Mouse (Mus musculus): Measurements from ENCODE around the gene B4galt4.
"Not testable (repeated sequence)": the region's sequence is repeated elsewhere in the genome, so short reads cannot be mapped to it uniquely, and the experiment has no call there.

Gene B4galt4

DNA sequence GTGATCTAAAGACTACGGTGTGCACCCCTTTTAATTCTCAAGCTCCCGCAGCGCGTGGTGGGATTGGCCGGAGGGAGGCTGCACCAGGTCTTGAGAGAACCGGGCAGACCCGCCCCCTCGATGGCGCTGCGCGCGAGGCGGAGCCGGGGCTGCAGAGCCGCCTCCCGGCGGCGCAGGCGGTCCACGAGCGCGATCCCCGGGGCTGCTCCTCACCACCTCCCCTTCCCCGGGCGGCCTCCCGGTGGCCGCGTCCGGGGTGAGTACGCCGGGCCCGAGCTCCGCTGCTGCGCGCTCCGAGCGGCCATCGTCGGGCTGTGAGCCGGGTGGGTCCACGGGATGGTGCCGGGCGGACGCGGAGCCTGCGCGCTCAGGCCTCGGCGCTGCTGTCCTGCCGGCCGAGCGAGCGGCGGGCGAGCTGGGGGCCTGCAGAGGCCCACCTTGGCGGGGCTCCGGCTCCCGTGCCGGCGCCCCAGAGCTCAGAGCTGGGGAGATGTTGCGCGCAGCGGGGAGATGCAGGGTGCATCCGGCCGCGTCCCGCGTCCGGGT lies at the start of gene B4galt4:
Gene B4galt4 (plus strand): TSS at position 152 of the 546 bp plus-strand sequence.
- DNase-seq, result peak; percentile 63

DNA sequence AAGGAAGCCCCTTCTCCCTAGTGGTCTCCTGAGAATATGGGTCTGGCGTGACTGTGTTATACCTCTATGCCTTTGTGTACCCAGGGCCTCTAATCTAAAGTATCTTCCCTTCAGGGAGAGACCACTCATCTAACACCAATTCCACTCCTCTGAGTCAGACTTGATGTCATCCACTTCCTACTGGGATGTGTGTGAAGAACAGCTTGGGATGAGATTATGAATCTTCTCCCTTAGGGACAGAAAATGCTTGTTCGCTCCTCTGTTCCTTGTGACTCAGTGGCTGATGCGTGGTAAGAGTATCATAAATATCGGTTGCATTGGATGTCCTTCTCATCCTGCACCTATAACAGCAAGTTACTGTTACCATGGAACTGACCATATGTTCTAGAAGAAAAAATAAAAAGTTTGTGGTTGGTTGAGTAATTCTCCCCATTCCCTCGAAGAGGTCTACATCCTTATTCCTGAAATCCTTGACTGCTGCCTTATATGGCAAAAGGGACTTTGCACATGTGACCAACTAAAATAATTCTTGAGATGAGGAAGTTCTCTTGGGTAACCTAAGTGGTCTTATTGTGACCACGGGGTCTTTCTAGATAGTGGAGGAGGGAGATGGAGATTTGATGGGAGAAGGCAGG lies 47.0 kb upstream of the B4galt4 start:
- DNase-seq, result no peak

DNA sequence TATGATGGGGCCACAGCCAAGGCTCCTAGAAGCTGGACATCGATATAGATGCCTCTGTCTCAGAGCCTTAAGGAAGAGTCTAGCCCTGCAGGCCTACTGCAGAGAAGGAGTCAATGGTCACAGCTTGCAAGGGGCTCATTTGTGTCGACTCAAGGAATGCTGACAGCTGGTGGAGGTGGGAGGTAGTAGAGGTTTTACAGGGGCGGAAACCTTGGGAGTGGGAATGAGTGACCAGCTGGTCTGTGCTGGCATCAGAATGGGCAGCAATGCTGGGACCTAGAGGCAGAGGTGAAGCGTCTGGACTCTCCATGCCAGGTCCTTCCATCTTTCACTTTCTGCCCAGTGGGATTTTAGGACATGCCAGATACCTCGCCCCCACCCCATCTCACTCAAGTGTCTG lies 46.5 kb upstream of the B4galt4 start:
- DNase-seq, result no peak

DNA sequence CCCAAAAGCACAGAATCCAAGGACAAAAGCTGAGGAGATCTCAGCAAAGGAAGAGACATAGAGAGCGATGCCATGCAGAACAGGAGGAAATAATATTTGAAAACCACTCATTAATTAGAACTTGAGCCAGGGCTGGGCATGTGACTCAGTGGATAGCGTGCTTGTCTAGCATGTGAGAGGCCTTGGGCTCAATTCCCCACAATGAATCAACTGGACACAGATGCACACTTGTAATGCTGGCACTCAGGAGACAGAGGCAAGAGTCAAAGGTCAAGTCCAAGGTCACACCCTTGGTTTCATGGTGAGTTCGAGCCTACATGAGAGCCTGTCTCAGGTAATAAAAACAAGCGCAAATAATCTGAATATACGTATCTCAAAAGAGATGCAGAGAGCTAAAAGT lies 44.5 kb upstream of the B4galt4 start:
- no peak for DNase-seq

DNA sequence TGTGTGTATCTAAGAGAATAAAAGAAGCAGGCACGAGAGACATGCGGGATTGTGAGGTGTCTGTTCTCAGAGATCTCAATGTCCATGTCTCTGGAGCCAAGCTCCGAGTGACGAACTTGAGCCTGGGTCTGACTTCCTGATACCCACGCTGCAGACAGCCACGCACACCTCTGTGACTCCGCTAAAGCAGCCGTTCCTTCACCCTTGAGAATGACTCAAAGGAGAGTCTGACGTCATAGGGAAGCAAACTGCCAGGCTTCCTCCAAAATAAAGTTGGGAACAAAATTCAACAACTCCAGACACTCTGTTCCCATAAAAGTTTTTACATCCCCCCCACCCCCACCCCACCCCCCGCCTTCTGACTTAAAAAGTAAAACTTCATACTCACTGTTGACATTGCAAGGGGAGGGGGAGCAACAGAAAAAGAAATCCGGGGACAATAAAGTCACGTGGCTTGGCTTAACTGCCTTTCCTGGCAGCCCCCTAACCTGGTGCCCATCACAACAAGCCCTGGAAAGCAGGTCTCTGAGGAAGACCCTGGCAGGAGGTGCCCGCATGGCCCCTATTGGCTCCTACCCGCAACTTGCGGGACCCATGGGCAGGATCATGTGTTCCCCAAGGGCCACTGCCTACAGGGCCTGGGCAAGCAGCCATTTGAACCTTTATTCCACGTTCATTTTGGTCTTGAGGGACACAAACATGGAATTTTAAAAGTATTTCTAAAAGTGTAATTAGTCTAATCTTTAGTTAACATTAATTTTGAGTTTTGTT lies 41.5 kb upstream of the B4galt4 start:
- DNase-seq, result no peak

DNA sequence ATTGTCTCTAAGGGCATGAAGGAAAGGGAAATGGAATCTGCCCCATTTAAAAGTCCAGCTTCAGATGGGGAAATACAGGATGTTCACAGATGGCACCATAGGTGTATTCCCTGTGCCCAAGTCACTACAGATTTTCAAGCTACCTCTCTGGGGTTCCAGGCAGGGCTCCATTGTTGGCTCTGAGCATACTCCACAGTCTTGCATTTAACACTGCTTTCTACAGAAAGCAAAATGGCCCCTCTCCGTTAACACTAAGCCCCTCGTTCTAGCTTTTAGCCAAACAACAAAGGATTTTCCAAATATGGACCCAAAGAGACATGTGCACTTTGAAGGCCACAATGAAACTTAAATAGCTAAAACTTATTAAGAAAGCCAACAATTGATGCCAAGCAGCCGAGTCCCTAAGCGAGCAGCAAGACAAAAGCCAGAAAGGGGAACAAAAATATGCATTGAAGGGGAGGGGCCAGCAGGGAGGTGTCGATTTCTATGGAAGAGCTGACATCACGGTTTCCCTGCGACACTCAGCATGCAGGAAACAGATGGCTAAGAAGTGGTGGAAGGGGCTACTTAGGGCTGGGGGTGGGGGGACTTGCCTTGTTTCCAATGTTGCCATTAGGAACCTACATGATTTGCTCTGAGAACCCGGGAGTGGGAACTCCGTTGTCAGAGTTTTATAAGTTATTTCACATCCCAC lies 40.4 kb upstream of the B4galt4 start:
- DNase-seq, result no peak

DNA sequence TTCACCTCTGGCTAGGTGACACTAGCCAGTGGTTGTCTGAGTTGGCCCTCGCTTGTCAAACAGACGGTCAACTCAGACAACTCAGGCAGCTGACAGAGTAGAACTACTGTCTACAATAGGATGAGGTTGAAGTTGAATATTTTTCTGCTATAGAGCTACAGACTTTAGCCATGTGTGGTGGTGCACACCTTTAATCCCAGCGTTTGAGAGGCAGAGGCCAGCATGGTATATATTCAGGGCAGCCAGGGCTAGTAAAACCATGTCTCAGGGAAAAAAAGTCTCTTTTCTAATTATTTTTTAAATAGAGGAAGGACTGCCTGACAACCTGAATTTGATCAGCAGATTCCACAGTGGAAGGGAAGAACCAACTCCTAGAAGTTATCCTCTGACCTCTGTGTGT lies 39.7 kb upstream of the B4galt4 start:
- DNase-seq, result no peak

DNA sequence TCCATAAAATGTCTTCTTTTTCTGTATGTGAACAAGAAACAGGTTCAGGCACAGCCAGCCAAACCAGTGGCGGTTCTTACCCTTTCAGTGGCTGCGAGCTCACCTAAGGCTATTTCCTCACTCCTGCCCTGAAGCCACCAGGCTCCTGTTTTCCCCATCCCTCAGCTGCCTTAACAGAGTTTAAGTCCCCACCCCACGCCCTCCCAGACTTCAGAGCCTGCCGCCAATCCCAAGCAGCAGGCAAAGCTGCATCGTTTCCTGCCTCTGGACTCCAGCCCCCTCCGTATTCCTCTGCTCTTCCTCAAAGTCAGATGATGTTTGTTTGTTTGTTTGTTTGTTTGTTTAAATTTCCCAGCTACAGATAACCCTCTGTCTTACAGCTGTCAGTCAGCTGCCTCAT lies 38.6 kb upstream of the B4galt4 start:
- no peak for DNase-seq

DNA sequence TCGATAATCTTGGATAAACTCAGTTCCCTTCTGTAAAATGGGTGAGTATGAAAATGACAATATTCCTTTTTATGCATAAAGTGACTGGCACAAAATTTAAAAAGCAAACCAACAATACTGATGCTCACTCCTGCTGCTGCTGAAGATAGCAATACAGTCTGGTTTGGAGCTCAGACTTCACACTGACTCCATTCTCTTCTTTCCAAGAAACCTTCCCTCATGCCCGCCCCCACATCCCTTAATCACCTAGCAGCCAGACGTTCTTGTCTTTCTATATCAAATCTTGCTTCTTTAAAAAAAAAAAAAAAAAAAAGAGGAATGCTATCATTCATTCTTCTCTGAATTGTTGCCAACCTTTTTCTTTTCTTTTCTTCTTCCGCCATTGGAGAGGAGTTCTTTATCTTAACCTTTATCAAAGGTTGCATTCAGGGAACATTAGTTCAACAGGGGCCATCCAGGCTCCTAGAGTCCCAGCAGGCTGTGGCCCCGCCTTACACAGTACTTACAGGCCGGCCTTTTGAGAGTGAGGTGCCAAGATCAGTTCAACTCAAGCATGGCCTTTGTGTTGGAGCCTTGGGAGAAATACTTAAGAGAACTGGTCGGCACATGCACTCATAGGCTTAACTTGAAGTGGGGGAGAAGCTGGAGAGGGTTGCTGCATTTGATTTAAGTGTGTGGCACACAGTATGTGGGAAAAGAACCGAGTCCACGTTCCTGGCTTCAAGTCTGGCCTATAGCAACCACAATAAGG lies 36.4 kb upstream of the B4galt4 start:
- DNase-seq, result no peak

DNA sequence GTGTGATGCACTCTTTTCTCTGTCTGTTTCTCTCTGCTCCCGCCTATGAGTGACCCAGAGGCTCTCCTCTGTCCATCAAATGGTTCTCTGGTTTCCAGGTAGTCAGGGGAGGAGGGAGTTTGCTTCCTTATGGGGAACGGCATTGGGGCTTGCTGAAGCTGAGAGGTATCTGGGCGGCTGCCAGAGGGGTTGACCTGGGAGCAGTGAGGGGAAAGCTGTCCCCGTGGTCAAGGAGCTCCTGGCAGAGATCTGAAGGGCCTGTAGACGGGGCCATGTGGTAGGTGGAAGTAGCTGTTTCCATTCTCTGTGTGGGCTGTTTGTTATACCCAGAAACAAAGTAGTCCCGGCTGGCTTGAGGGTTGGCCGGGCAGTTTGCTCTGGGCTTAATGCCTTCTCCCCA lies 35.3 kb upstream of the B4galt4 start:
- DNase-seq, result no peak

DNA sequence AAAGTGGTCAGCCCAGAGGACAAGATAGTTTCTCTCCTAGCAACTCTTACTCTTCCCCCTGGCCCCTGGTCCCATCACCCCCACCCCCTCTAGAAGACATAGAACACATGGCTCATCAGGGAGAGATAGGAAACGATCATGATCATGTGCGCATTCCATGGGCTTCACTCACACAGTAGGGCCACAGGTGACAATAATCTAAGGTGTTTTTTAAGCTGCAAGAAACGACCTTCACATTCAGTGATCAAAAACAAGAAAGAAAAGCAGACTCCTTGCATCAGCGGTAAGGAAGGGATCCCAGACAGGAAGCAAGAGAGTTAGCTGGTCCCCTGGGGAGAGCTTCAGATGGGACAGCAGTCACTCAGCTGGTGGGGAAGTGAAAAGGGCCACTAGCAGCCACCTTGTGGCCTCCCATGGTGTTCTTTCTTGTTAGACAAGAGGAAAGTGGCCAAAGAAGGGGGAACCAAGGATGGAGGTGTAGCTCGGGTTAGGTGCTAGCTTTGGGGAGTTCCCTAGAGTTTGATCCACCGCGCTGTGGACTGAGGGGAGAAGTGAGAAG lies 33.0 kb upstream of the B4galt4 start:
- DNase-seq, result no peak

DNA sequence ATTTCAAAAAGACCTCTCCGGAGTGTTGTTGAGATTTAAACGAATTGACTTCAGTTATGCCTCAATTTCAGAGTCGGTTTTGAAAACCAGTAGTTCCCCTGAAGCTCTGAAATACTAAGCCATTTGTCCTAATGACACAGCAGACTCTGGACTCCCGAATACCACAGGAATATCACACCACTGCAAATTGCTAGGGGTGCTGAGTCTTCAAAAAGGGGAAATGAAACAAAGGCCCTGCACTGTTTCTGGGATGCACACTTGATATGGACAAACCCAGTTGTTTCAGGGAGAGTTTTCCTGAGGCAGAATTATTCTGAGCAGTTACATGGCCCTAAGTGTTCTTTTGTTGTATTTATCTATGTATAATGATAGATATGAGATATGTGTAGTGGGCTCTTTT lies 30.8 kb upstream of the B4galt4 start:
- DNase-seq, result no peak

DNA sequence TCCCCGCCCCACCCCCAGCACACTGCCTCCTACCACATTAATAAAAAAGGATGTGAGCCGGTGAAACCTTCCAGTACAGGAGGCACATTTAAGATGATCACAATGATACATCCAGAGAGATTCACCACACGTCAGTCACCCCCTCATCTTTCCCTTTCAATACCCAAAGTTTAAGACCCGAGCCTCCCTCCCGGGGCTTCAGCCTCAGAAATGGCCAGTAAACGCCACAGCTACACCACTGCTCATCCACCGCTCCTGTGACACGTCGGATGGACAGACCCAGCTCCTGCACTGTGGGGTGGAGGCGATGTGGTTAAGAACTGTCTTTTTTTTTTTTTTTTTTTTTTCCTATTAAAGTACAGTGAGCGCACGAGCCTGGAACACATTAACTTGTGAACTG lies 30.0 kb upstream of the B4galt4 start:
- peak; percentile 27 for DNase-seq

DNA sequence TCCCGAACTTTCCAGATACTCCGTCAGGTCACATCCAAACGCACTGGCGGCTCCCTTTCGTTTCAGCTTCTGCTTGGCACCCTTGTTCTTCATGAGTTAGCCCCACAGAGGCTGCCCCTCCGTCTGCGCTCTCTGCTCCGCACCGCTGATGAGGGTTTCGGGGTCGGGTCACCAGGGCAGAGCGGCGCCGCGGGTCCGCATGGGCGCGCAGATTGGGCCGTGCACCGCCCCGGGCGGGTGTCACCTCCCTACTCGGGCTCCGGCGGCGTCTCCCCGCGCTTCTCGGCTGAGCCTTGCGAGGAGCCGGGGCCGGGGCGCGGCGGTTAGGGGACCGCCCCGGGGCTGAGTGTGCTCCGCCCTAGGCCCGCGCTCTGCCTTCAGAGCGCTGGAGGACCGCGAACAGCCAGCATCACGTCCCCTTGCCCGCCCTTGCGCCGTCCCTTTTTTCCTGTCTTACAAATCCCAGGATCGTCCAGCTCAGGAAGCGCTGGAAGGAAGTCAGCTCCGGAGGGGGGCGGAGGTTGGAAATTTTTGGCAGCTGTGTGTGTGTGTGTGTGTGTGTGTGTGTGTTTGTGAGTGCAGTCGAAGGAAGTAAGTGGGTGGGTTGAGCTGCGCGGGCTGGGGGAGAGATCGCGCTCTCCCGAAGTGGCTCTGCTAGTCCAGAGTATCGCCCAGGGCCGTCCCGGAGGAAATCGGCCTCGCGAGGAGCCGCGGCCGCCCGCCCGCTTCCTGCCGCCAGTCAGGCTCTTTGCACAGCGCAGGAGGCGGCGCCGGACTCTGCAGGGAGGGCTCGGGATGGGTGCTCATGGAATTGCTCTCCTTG lies 29.3 kb upstream of the B4galt4 start, which contains the start of gene Arhgap31:
Gene Arhgap31 (minus strand): TSS at position 694 of the 823 bp plus-strand sequence.
- DNase-seq, result peak; percentile 82

DNA sequence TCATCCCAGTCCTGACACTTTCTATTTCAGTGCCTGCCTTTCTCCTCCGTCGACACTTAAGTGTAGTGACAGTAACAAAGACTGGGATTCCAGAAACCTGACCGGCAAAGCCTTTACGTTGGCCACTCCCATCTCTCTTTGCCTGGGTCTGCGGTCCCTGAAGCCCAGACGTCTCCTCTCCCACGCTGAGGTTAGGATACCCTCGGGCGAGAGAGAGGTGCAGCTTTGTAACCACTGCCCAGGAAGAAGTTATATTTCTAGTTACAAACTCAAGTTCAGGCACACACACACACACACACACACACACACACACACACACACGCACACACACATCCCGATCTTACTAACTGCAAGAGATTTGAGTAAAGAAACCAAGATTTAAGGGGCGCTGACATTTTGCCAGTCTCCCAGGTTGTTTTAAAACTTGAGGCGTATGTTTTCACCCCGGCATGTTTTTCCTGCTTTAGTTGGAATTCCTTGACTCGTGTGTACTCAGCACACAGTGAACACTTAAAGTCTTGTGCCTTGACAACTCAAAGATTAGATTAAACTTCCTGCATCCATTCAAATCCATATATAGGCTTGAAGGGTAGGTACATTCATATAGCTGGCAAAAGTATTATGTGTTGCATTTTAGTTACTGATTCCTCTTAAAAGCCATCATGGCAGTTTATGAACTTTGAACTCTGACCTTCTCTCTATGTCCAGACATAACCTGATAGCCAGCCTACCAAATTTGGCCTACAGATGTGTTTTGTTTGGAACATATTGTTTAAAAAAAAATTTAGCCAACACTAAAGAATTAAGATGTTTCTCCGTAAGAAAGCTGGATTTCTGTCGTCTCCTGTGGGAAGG lies 28.4 kb upstream of the B4galt4 start:
- no peak for DNase-seq

DNA sequence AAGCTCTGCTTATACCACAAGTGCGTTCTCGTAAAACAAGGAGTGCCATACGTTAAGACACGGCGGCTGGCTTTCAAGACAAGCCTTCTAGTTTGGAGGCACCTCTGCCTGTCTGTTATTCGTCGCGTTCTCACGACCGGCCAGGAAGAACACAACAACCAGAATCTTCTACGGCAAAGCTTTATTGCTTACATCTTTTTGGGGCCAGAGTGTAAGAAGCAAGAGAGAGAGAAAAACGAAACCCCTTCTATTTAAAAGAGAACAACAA lies 27.9 kb upstream of the B4galt4 start:
- not testable (repeated sequence) for DNase-seq

DNA sequence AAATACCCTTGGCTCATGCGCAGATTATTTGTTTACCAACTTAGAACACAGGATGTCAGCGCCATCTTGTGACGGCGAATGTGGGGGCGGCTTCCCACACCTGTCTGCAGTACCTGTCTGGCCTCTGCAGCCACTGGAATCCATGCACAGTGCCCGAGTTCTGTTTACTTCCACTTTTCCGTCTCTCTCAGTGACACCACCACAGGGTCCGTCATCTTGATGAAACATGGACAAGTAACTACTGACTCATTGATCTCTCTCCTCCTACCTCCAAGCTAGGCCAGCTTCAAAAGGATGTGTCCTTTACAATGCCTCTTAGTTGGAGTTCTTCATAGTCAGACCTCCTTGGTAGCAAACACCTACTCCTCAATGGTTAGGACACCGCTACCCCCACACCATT lies 20.7 kb upstream of the B4galt4 start:
- no peak for DNase-seq

DNA sequence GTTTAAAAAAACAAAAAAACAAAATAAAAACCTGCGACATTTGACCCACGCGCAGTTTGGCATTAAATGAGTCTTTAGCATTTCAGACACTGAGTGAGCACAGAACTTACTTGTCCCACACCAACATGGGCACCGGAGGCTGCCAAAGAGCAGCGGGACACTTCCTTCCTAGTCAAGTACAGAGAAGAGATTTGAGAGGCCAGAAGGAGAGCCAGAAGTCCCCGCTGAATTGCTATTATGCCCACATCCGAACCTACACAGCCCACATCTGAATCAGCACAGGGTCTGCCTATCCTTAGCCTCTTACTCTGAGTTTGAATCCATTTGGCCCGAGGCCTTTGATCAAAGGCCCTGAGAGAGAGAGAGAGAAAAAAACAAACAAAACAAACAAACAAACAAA lies 17.8 kb upstream of the B4galt4 start:
- DNase-seq, result no peak

DNA sequence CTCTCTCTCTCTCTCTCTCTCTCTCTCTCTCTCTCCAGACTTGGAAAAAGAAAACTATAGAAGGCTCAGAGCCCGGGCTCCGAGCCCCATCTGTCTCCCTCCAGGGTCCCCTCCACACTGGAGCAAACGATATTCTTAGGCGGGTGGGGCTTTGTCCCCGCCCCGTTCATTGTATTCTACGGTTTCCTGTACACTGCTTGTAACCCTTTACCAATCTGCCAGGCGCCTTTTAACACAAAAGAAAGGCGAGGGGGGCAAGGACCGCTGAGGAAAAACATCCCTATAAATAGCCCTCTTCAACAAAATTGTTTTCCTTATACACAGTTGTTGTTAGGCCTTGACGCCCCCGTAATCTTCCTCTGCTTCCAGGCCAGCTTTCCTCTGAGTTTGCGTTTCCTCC lies 17.1 kb upstream of the B4galt4 start:
- DNase-seq, result no peak

DNA sequence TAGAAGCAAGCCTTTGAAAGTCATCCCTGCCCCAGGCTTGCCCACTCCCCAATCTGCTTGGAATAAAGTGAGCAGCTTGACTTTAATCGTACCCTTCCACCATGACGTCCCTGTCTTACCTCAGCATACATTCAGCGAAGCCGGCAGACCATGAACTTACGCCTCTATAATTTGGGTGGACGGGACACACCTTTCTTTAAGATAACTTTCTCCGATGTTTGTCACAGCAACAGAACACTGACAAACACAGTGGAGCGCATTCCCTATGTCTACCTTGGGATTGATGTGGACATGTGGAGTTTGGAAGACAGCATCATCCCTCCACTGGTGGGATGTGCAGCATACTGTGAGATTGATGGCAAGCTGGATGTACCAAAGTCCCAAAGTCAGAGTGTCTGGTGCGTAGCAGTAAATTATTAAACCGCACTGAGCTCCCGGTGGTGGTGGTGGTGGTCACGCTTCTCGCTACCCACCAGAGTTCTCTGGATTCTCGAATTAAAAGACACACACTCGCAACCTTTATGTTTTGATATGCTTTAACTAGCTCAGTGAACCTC lies 13.4 kb upstream of the B4galt4 start:
- DNase-seq, result no peak

DNA sequence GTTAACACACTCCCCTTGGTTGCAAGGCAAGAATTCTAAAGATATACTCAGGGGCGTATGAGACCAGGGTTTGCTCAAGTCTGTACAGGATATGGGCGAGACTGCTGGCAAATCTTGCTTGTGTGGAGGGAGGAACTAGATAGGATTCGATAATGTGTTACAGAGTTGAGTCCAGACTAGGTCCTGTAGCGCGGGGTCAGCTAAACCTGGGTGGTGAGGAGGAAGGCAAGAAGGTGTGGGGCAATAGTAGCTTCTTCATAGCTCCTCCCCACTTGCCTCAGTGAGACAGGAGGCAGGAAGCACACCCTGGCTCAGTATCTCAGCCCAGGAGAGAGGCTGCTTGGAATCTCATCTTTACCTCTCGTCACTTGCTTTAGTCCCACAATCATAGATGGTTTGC lies 12.9 kb upstream of the B4galt4 start:
- DNase-seq, result no peak

Data from thymus, postnatal 25 days (tissue).